In genomic region chr7:140137135-140138020, GRCm38 (mm10) we compare ENCODE assay signal across 8 mouse cellular contexts. TPM values are rescaled to one million over a fixed set of nuclear protein-coding genes. Genes with fewer than 3 reads are reported as not detected.
DNase-seq lines count a peak whose midpoint lies in the region; ATAC-seq and TF ChIP-seq lines count a peak whose summit lies in the region.

TSS of gene Mtg1 (plus strand) at chr7:140137564.

- no peaks in the 10 kb centered on the region for H3K79me2 ChIP-seq in liver, adult 2 months (ENCODE audit: control insufficient read depth, insufficient read depth, low read length)
- no peaks in the 10 kb centered on the region for H3K79me2 ChIP-seq in myocyte (ENCODE audit: control insufficient read depth, insufficient read depth)

- no peaks in the 10 kb centered on the region for H3K9me3 ChIP-seq in heart, embryonic 11.5 days (replicated peaks; ENCODE audit: control insufficient read depth, low read length)
- H3K9me3 ChIP-seq in kidney, embryonic 16.5 days (ENCODE audit: low read length): no peaks in the 10 kb centered on the region

- H3K9ac ChIP-seq in heart, embryonic 11.5 days (ENCODE audit: low read depth, low read length): peak within 1 kb of the TSS; percentile 91
- peak within 1 kb of the TSS; percentile 94 for H3K9ac ChIP-seq in kidney, embryonic 16.5 days (replicated peaks; ENCODE audit: low read length)
- H3K9ac ChIP-seq in liver, adult 2 months (ENCODE audit: low read depth, low read length): peak within 1 kb of the TSS; percentile 90

- peak within 1 kb of the TSS; percentile 69; the same call in 1 of the 2 replicates for H3K27ac ChIP-seq in heart, embryonic 11.5 days (ENCODE audit: low read depth, low read length)
- H3K27ac ChIP-seq in kidney, embryonic 16.5 days (ENCODE audit: low read length): peak within 1 kb of the TSS; percentile 84
- peak within 1 kb of the TSS; percentile 72 for H3K27ac ChIP-seq in liver, adult 2 months (replicated peaks; ENCODE audit: insufficient read depth, low read depth, low read length)

- peak within 1 kb of the TSS; percentile 93 for H3K4me2 ChIP-seq in heart, embryonic 11.5 days
- H3K4me2 ChIP-seq in kidney, embryonic 16.5 days (replicated peaks; ENCODE audit: low read depth, low read length): peak within 1 kb of the TSS; percentile 80
- H3K4me2 ChIP-seq in myocyte (ENCODE audit: low read depth): peak within 1 kb of the TSS; percentile 86

- H3K4me1 ChIP-seq in heart, embryonic 11.5 days (ENCODE audit: control insufficient read depth, insufficient read depth, low read length): peaks cover 5% of the 10 kb centered on the region
- peaks cover 6% of the 10 kb centered on the region for H3K4me1 ChIP-seq in kidney, embryonic 16.5 days (ENCODE audit: insufficient read depth, low read length)
- peaks cover 2% of the 10 kb centered on the region; the same call in 1 of the 2 replicates for H3K4me1 ChIP-seq in liver, adult 2 months (ENCODE audit: control insufficient read depth, insufficient read depth, low read length)

- DNase-seq in B cell, adult 2 months: peak; percentile 96 to 98
- DNase-seq in brain, adult 2 months (ENCODE audit: low read depth, low spot score): peak; percentile 97
- peak; percentile 82 for DNase-seq in liver, adult 2 months (ENCODE audit: extremely low read depth, low read depth, low spot score)
- DNase-seq in splenic B cell, adult 2 months (ENCODE audit: low read depth, low spot score): peak; percentile 96

- H3K36me3 ChIP-seq in heart, embryonic 11.5 days (ENCODE audit: control insufficient read depth, insufficient read depth, low read length): no peaks in the 10 kb centered on the region
- 0 out of 2 replicates have a peak, but pooled peaks cover 5% of the 10 kb centered on the region for H3K36me3 ChIP-seq in kidney, embryonic 16.5 days (ENCODE audit: insufficient read depth, low read length)
- peaks cover 8% of the 10 kb centered on the region for H3K36me3 ChIP-seq in liver, adult 2 months (ENCODE audit: control insufficient read depth, insufficient read depth, low read length)
- H3K36me3 ChIP-seq in myocyte (ENCODE audit: control insufficient read depth, insufficient read depth): no peaks in the 10 kb centered on the region
- no peaks in the 10 kb centered on the region for H3K36me3 ChIP-seq in splenic B cell, adult 2 months (ENCODE audit: control insufficient read depth, insufficient read depth, low read length, poor library complexity, severe bottlenecking)

- H3K4me3 ChIP-seq in heart, embryonic 11.5 days (ENCODE audit: low read depth, low read length): peak within 1 kb of the TSS; percentile 69
- peak within 1 kb of the TSS; percentile 76 for H3K4me3 ChIP-seq in kidney, embryonic 16.5 days (ENCODE audit: low read length)
- peak within 1 kb of the TSS; percentile 82 for H3K4me3 ChIP-seq in liver, adult 2 months (ENCODE audit: insufficient read depth, low read depth, low read length)
- H3K4me3 ChIP-seq in myocyte: peak within 1 kb of the TSS; percentile 35

- no peak for TF ChIP-seq CTCF in liver, adult 2 months (IDR thresholded peaks at IDR 0.05; ENCODE audit: low read depth, low read length)

- WGBS in heart, embryonic 11.5 days (ENCODE audit: insufficient replicate concordance): 2% methylated on average over 39 of the region's 39 CpGs
- 1% methylated on average over 39 of the region's 39 CpGs for whole genome bisulfite sequencing in kidney, embryonic 16.5 days
- WGBS in liver, adult 2 months: 2% methylated on average over 39 of the region's 39 CpGs

- ATAC-seq in erythroblast, adult 5-6 weeks (replicated peaks; ENCODE audit: low FRiP score, poor library complexity, severe bottlenecking): peak; percentile 94
- peak; percentile 96 for ATAC-seq in heart, embryonic 11.5 days (replicated peaks; ENCODE audit: insufficient number of reproducible peaks, low FRiP score, low TSS enrichment)
- peak; percentile 99 for ATAC-seq in kidney, embryonic 16.5 days (ENCODE audit: low FRiP score, low TSS enrichment)

- no peaks in the 10 kb centered on the region for H3K27me3 ChIP-seq in heart, embryonic 11.5 days (ENCODE audit: control insufficient read depth, insufficient read depth, low read length)
- no peaks in the 10 kb centered on the region for H3K27me3 ChIP-seq in kidney, embryonic 16.5 days (ENCODE audit: insufficient read depth, low read length)
- H3K27me3 ChIP-seq in liver, adult 2 months (ENCODE audit: control insufficient read depth, insufficient read depth, low read length): no peaks in the 10 kb centered on the region
- H3K27me3 ChIP-seq in myocyte (ENCODE audit: control insufficient read depth, insufficient read depth, insufficient read length): no peaks in the 10 kb centered on the region
- H3K27me3 ChIP-seq in splenic B cell, adult 2 months (ENCODE audit: control insufficient read depth, insufficient read depth, low read length, poor library complexity, severe bottlenecking): no peaks in the 10 kb centered on the region; the same call in 1 of the 2 replicates

- H3ac ChIP-seq in myocyte (ENCODE audit: control insufficient read depth, insufficient read length): peak within 1 kb of the TSS; percentile 35

- peak; percentile 65 for TF ChIP-seq POLR2A in liver, adult 2 months (IDR thresholded peaks at IDR 0.05; ENCODE audit: extremely low read depth, insufficient read depth, low read length)
- TF ChIP-seq POLR2A in myocyte (IDR thresholded peaks at IDR 0.05; ENCODE audit: insufficient read length, low read depth): peak; percentile 83

TF ChIP-seq in myocyte, 11 proteins besides CTCF, POLR2A, EP300 and RAD21:
- TF ChIP-seq TCF12 (IDR thresholded peaks at IDR 0.05; ENCODE audit: insufficient read depth, poor library complexity, severe bottlenecking) (no peak), E2F4 (IDR thresholded peaks at IDR 0.05; ENCODE audit: insufficient read depth) (no peak), REST (IDR thresholded peaks at IDR 0.05; ENCODE audit: insufficient read depth, insufficient read length) (peak; percentile 45), MYOD1 (IDR thresholded peaks at IDR 0.05; ENCODE audit: control insufficient read depth in 1 of 3, insufficient read length in 2 of 3, low read depth in 2 of 3) (peak in 2 of 3 experiments; percentile 4 to 63), USF1 (IDR thresholded peaks at IDR 0.05; ENCODE audit: low read depth) (no peak), MYOG (IDR thresholded peaks at IDR 0.05; ENCODE audit: control insufficient read depth in 1 of 3, insufficient read depth in 1 of 3, insufficient read length in 2 of 3, low read depth in 2 of 3) (peak in 2 of 3 experiments; percentile 82 to 86), TCF3 (IDR thresholded peaks at IDR 0.05; ENCODE audit: insufficient read length, low read depth) (no peak), MAX (IDR thresholded peaks at IDR 0.05; ENCODE audit: low read depth) (peak; percentile 84), POLR2AphosphoS2 (IDR thresholded peaks at IDR 0.05; ENCODE audit: insufficient read length, low read depth) (peak; percentile 95), CEBPB (IDR thresholded peaks at IDR 0.05; ENCODE audit: insufficient read depth, poor library complexity, severe bottlenecking) (no peak), SRF (IDR thresholded peaks at IDR 0.05; ENCODE audit: control insufficient read depth, insufficient read length, low read depth) (no peak)

RNA-seq across cellular contexts. Expression of gene Mtg1, which starts in this region (rescaled TPM):
- total RNA-seq in erythroblast, adult 5-6 weeks (2015; ENCODE audit: low replicate concordance): 2.1 and 2.5 TPM in 2 replicates
- 1.6 TPM in 1 of 2 replicates, not detected in the other for total RNA-seq in erythroblast, adult 5-6 weeks (2017; ENCODE audit: low replicate concordance)
- polyA plus RNA-seq in heart, embryonic 11.5 days (2014; fragmentation: Nextera tagmentation; extraction: Ambion mirVana): 24.8 and 33.7 TPM in 2 replicates
- polyA plus RNA-seq in kidney, embryonic 16.5 days (2015; fragmentation: Nextera tagmentation; extraction: Ambion mirVana): 30.5 and 33.8 TPM in 2 replicates
- 17.4 and 19.3 TPM in 2 replicates for total RNA-seq in liver, adult 2 months (2014; rRNA removed)
- polyA plus RNA-seq in liver, adult 2 months (2012; rRNA removed): 24.7 and 29.7 TPM in 2 replicates
- polyA plus RNA-seq in myocyte (2012; fragmentation: generic; extraction: Trizol): 23.3 TPM

Comparison
In these comparisons a context has a peak if more than half of its experiments do, and no peak if none do; other contexts are left out.
1. Peak in every context shown above with its lines: DNase-seq, ATAC-seq, H3K4me3 ChIP-seq and H3K27ac ChIP-seq.